Mouse (Mus musculus): ENCODE data around the gene Cabp7. TPM values are rescaled to one million over a fixed set of nuclear protein-coding genes. Genes with fewer than 3 reads are reported as not detected.
A peak's percentile ranks its signal among the peaks of the same experiment; 100 is the strongest.

Gene Cabp7
- polyA plus RNA-seq, 1 experiment, result not detected

DNA sequence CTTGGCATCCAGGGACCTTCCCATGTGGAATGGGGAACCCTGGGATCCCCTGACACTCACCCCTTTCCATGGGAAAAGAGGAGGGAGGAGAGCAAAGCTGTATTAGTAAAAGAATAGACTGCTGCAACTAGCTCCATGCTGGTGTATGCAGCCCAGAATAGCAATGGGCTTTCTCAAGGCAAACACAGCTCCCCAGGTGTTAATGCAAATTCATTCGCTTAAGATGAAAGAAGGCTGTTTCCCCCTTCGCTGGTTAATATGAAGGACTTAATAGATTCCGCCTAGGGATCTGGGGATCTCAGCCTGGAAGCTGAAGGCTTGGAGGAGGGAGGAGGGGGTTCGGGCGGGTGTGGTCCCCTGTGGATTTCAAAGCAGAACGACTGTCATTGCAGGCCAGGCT is 15.4 kb upstream of the Cabp7 start:
- Histone ChIP-seq H3K4me1 (ENCODE audit: control insufficient read depth, insufficient read depth, low read length) (no peaks in the 10 kb centered on the region), H3K4me3 (ENCODE audit: insufficient read depth, low read depth, low read length) (no peak overlapping the region), H3K27me3 (replicated peaks; ENCODE audit: control insufficient read depth, insufficient read depth, low read length) (no peaks in the 10 kb centered on the region), H3K36me3 (ENCODE audit: control insufficient read depth, insufficient read depth, low read length) (no peaks in the 10 kb centered on the region), H3K27ac (ENCODE audit: insufficient read depth, low read depth, low read length) (no peak overlapping the region)
- no peak for DNase-seq
- no peak for TF ChIP-seq CTCF (conservative IDR thresholded peaks at IDR 0.05; ENCODE audit: insufficient read depth, insufficient read length, low read depth, low read length)
- TF ChIP-seq POLR2A (IDR thresholded peaks at IDR 0.05; ENCODE audit: low read depth, low read length), result no peak
- 40% methylated on average over 6 of the region's 6 CpGs for WGBS

GRCm38 (mm10) chr11:4760438-4760837 is 13.9 kb upstream of the Cabp7 start:
- Histone ChIP-seq H3K4me1 (ENCODE audit: control insufficient read depth, insufficient read depth, low read length) (no peaks in the 10 kb centered on the region), H3K27ac (ENCODE audit: insufficient read depth, low read depth, low read length) (no peak overlapping the region), H3K27me3 (replicated peaks; ENCODE audit: control insufficient read depth, insufficient read depth, low read length) (no peaks in the 10 kb centered on the region), H3K4me3 (ENCODE audit: insufficient read depth, low read depth, low read length) (no peak overlapping the region), H3K36me3 (ENCODE audit: control insufficient read depth, insufficient read depth, low read length) (no peaks in the 10 kb centered on the region)
- no peak for TF ChIP-seq CTCF (conservative IDR thresholded peaks at IDR 0.05; ENCODE audit: insufficient read depth, insufficient read length, low read depth, low read length)
- 26% methylated on average over 4 of the region's 4 CpGs for WGBS
- DNase-seq, result peak; percentile 30

DNA sequence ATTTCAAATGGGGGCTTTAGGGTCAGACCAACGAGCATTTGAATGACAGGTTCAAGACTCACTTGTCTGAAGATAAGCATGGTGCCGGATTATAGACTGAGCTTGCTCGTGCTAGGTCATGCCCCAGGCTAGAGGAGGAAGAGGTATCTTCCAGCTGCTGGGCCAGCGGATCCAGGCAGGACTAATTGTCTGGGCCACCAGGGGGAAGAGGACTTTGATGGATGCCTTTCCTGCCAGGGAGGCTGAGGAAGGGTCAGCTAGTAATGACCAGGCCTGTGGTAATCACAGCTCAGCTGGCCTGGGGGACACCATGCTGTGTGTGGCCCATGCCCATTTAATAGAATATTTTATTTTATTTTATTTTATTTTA is 11.2 kb upstream of the Cabp7 start:
- no peaks in the 10 kb centered on the region for H3K36me3 ChIP-seq (ENCODE audit: control insufficient read depth, insufficient read depth, low read length)
- WGBS, result 50% methylated on average over 4 of the region's 4 CpGs

GRCm38 (mm10) chr11:4756984-4757788 is 10.6 kb upstream of the Cabp7 start:
- H3K36me3 ChIP-seq (ENCODE audit: control insufficient read depth, insufficient read depth, low read length), result no peaks in the 10 kb centered on the region
- H3K4me3 ChIP-seq (ENCODE audit: insufficient read depth, low read depth, low read length), result no peak overlapping the region
- TF ChIP-seq CTCF (conservative IDR thresholded peaks at IDR 0.05; ENCODE audit: insufficient read depth, insufficient read length, low read depth, low read length) (no peak), POLR2A (IDR thresholded peaks at IDR 0.05; ENCODE audit: low read depth, low read length) (no peak)
- H3K27ac ChIP-seq (ENCODE audit: insufficient read depth, low read depth, low read length), result no peak overlapping the region
- DNase-seq, result no peak
- 57% methylated on average over 11 of the region's 11 CpGs for WGBS
- no peaks in the 10 kb centered on the region for H3K4me1 ChIP-seq (ENCODE audit: control insufficient read depth, insufficient read depth, low read length)
- no peaks in the 10 kb centered on the region for H3K27me3 ChIP-seq (replicated peaks; ENCODE audit: control insufficient read depth, insufficient read depth, low read length)

More for the DNA sequence above, 11.2 kb upstream of the Cabp7 start:
- Histone ChIP-seq H3K4me3 (ENCODE audit: insufficient read depth, low read depth, low read length) (no peak overlapping the region), H3K4me1 (ENCODE audit: control insufficient read depth, insufficient read depth, low read length) (no peaks in the 10 kb centered on the region), H3K27me3 (replicated peaks; ENCODE audit: control insufficient read depth, insufficient read depth, low read length) (no peaks in the 10 kb centered on the region), H3K27ac (ENCODE audit: insufficient read depth, low read depth, low read length) (no peak overlapping the region)
- no peak for DNase-seq
- TF ChIP-seq CTCF (conservative IDR thresholded peaks at IDR 0.05; ENCODE audit: insufficient read depth, insufficient read length, low read depth, low read length) (no peak), POLR2A (IDR thresholded peaks at IDR 0.05; ENCODE audit: low read depth, low read length) (no peak)

DNA sequence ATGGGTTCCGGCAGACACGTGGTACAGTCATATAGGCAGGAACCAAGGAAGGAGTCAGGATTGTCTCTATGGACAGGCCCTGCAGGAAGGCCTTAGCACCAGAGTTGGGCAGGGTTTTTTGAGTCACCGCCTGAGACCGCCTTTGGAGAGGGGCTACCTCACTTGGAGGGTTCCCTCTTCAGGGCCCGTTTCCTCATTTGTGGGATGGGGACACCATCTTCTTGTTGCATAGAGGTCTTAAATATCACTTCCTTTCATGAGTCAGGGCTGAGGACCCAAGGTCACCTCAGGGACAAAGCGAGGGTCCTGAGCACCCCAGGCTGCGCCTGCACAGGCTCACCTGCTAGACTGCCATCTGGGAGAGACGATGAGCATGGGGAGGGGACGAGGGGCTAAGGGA is 9.9 kb upstream of the Cabp7 start:
- Histone ChIP-seq H3K4me1 (ENCODE audit: control insufficient read depth, insufficient read depth, low read length) (no peaks in the 10 kb centered on the region), H3K4me3 (ENCODE audit: insufficient read depth, low read depth, low read length) (no peak overlapping the region), H3K36me3 (ENCODE audit: control insufficient read depth, insufficient read depth, low read length) (no peaks in the 10 kb centered on the region), H3K27ac (ENCODE audit: insufficient read depth, low read depth, low read length) (no peak overlapping the region), H3K27me3 (replicated peaks; ENCODE audit: control insufficient read depth, insufficient read depth, low read length) (no peaks in the 10 kb centered on the region)
- TF ChIP-seq CTCF (conservative IDR thresholded peaks at IDR 0.05; ENCODE audit: insufficient read depth, insufficient read length, low read depth, low read length) (no peak), POLR2A (IDR thresholded peaks at IDR 0.05; ENCODE audit: low read depth, low read length) (no peak)
- WGBS, result 77% methylated on average over 9 of the region's 9 CpGs
- DNase-seq, result no peak

GRCm38 (mm10) chr11:4754867-4755266 is 8.3 kb upstream of the Cabp7 start:
- 73% methylated on average over 11 of the region's 11 CpGs for WGBS
- no peak overlapping the region for H3K27ac ChIP-seq (ENCODE audit: insufficient read depth, low read depth, low read length)
- H3K36me3 ChIP-seq (ENCODE audit: control insufficient read depth, insufficient read depth, low read length), result no peaks in the 10 kb centered on the region
- TF ChIP-seq POLR2A (IDR thresholded peaks at IDR 0.05; ENCODE audit: low read depth, low read length) (no peak), CTCF (conservative IDR thresholded peaks at IDR 0.05; ENCODE audit: insufficient read depth, insufficient read length, low read depth, low read length) (no peak)
- H3K4me1 ChIP-seq (ENCODE audit: control insufficient read depth, insufficient read depth, low read length), result no peaks in the 10 kb centered on the region
- no peak for DNase-seq
- H3K27me3 ChIP-seq (replicated peaks; ENCODE audit: control insufficient read depth, insufficient read depth, low read length), result no peaks in the 10 kb centered on the region
- no peak overlapping the region for H3K4me3 ChIP-seq (ENCODE audit: insufficient read depth, low read depth, low read length)

- 93% methylated on average over 3 of the region's 3 CpGs for WGBS
- TF ChIP-seq CTCF (conservative IDR thresholded peaks at IDR 0.05; ENCODE audit: insufficient read depth, insufficient read length, low read depth, low read length), result no peak
- no peak for TF ChIP-seq POLR2A (IDR thresholded peaks at IDR 0.05; ENCODE audit: low read depth, low read length)
- no peak overlapping the region for H3K27ac ChIP-seq (ENCODE audit: insufficient read depth, low read depth, low read length)
- no peak overlapping the region for H3K4me3 ChIP-seq (ENCODE audit: insufficient read depth, low read depth, low read length)
- H3K4me1 ChIP-seq (ENCODE audit: control insufficient read depth, insufficient read depth, low read length), result no peaks in the 10 kb centered on the region
- H3K36me3 ChIP-seq (ENCODE audit: control insufficient read depth, insufficient read depth, low read length), result no peaks in the 10 kb centered on the region
- no peak for DNase-seq
- no peaks in the 10 kb centered on the region for H3K27me3 ChIP-seq (replicated peaks; ENCODE audit: control insufficient read depth, insufficient read depth, low read length)
These were observed 7.5 kb upstream of the Cabp7 start for GRCm38 (mm10) chr11:4754036-4754435.
